Comparison of ENCODE assay signal across 8 mouse cellular contexts in genomic region chr1:179802610-179803512, GRCm38 (mm10). TPM values are rescaled to one million over a fixed set of nuclear protein-coding genes. Genes with fewer than 3 reads are reported as not detected.
DNase-seq lines count a peak whose midpoint lies in the region; ATAC-seq and TF ChIP-seq lines count a peak whose summit lies in the region.

Gene Gm10518 (plus strand): TSS chr1:179803376.

- peak within 1 kb of the TSS; percentile 98 for H3K9ac ChIP-seq in heart, embryonic 12.5 days
- peak within 1 kb of the TSS; percentile 98 for H3K9ac ChIP-seq in kidney, postnatal 0 days (ENCODE audit: low read depth, low read length)
- peak within 1 kb of the TSS; percentile 95 for H3K9ac ChIP-seq in liver, embryonic 12.5 days

- H3K4me3 ChIP-seq in E14TG2a.4 (replicated peaks; ENCODE audit: low read length), result peak within 1 kb of the TSS; percentile 93
- H3K4me3 ChIP-seq in brown adipose tissue, adult 24 weeks (ENCODE audit: insufficient read depth, low read depth, low read length), result peak within 1 kb of the TSS; percentile 87
- peak within 1 kb of the TSS; percentile 98 for H3K4me3 ChIP-seq in heart, embryonic 12.5 days
- peak within 1 kb of the TSS; percentile 92 for H3K4me3 ChIP-seq in kidney, postnatal 0 days (replicated peaks; ENCODE audit: low read depth, low read length)
- H3K4me3 ChIP-seq in liver, embryonic 12.5 days, result peak within 1 kb of the TSS; percentile 89

- H3K4me1 ChIP-seq in E14TG2a.4 (replicated peaks; ENCODE audit: low read depth, low read length), result peaks cover 28% of the 10 kb centered on the region
- no peaks in the 10 kb centered on the region; the same call in 1 of the 2 replicates for H3K4me1 ChIP-seq in brown adipose tissue, adult 24 weeks (ENCODE audit: control insufficient read depth, insufficient read depth, insufficient read length, low read length)
- H3K4me1 ChIP-seq in heart, embryonic 12.5 days (replicated peaks), result peaks cover 14% of the 10 kb centered on the region
- peaks cover 8% of the 10 kb centered on the region for H3K4me1 ChIP-seq in kidney, postnatal 0 days (replicated peaks; ENCODE audit: insufficient read depth, low read length)
- H3K4me1 ChIP-seq in liver, embryonic 12.5 days, result peaks cover 71% of the 10 kb centered on the region

- H3K27me3 ChIP-seq in E14TG2a.4 (ENCODE audit: insufficient read depth, low read length), result no peaks in the 10 kb centered on the region
- no peaks in the 10 kb centered on the region for H3K27me3 ChIP-seq in heart, embryonic 12.5 days (replicated peaks)
- H3K27me3 ChIP-seq in kidney, postnatal 0 days (ENCODE audit: insufficient read depth, low read length), result no peaks in the 10 kb centered on the region
- H3K27me3 ChIP-seq in liver, embryonic 12.5 days (replicated peaks), result no peaks in the 10 kb centered on the region

- no peak for TF ChIP-seq CTCF in E14TG2a.4 (conservative IDR thresholded peaks at IDR 0.05; ENCODE audit: low read length)
- TF ChIP-seq CTCF in kidney, postnatal 0 days (IDR thresholded peaks at IDR 0.05; ENCODE audit: low read depth), result no peak

- DNase-seq in fibroblast of lung, adult 2 months (ENCODE audit: low read depth), result peak; percentile 18
- DNase-seq in kidney, postnatal 0 days (ENCODE audit: low spot score), result peak; percentile 47
- peak; percentile 70 for DNase-seq in neural tube, embryonic 10.5 days (ENCODE audit: extremely low spot score, low spot score)
- peak; percentile 69 for DNase-seq in thymus, postnatal 14 days

- no peaks in the 10 kb centered on the region for H3K9me3 ChIP-seq in E14TG2a.4 (ENCODE audit: low read length)
- H3K9me3 ChIP-seq in heart, embryonic 12.5 days (replicated peaks), result no peaks in the 10 kb centered on the region
- H3K9me3 ChIP-seq in kidney, postnatal 0 days (replicated peaks; ENCODE audit: low read length), result no peaks in the 10 kb centered on the region
- no peaks in the 10 kb centered on the region for H3K9me3 ChIP-seq in liver, embryonic 12.5 days (replicated peaks)

- peak; percentile 79 for ATAC-seq in heart, embryonic 12.5 days (ENCODE audit: insufficient number of reproducible peaks, low FRiP score)
- peak; percentile 67 for ATAC-seq in kidney, postnatal 0 days (replicated peaks; ENCODE audit: low FRiP score, low read depth)
- peak; percentile 71 for ATAC-seq in liver, embryonic 12.5 days

- peak within 1 kb of the TSS; percentile 79 for H3K4me2 ChIP-seq in heart, embryonic 12.5 days
- peak within 1 kb of the TSS; percentile 60 for H3K4me2 ChIP-seq in kidney, postnatal 0 days (ENCODE audit: low read length)
- H3K4me2 ChIP-seq in liver, embryonic 12.5 days, result peak within 1 kb of the TSS; percentile 86

- under 1% methylated on average over 83 of the region's 94 CpGs for WGBS in heart, embryonic 12.5 days
- WGBS in kidney, postnatal 0 days, result under 1% methylated on average over 77 of the region's 94 CpGs
- 2% methylated on average over 89 of the region's 94 CpGs for WGBS in liver, embryonic 12.5 days (ENCODE audit: insufficient replicate concordance)

- H3K36me3 ChIP-seq in E14TG2a.4 (ENCODE audit: insufficient read depth, low read length), result peaks cover 31% of the 10 kb centered on the region
- peaks cover 11% of the 10 kb centered on the region for H3K36me3 ChIP-seq in heart, embryonic 12.5 days
- H3K36me3 ChIP-seq in kidney, postnatal 0 days (ENCODE audit: insufficient read depth, low read length), result peaks cover 5% of the 10 kb centered on the region
- H3K36me3 ChIP-seq in liver, embryonic 12.5 days, result peaks cover 28% of the 10 kb centered on the region

- peak within 1 kb of the TSS; percentile 91 for H3K27ac ChIP-seq in brown adipose tissue, adult 24 weeks (replicated peaks; ENCODE audit: low read depth, low read length)
- peak within 1 kb of the TSS; percentile 98 for H3K27ac ChIP-seq in heart, embryonic 12.5 days (ENCODE audit: poor library complexity, severe bottlenecking)
- peak within 1 kb of the TSS; percentile 99 for H3K27ac ChIP-seq in kidney, postnatal 0 days
- peak within 1 kb of the TSS; percentile 100 for H3K27ac ChIP-seq in liver, embryonic 12.5 days

RNA-seq across cellular contexts. Expression of gene Gm10518, which starts in this region (rescaled TPM):
- not detected in 2 replicates for polyA plus RNA-seq in brown adipose tissue, adult 24 weeks (2012; ENCODE audit: insufficient read depth, insufficient read length, missing spikeins)
- polyA plus RNA-seq in heart, embryonic 12.5 days (2016; fragmentation: Nextera tagmentation; extraction: Ambion mirVana), result 0.26 TPM in 1 of 2 replicates, not detected in the other
- not detected in 2 replicates for polyA plus RNA-seq in kidney, postnatal 0 days (2015; fragmentation: Nextera tagmentation; extraction: Ambion mirVana)
- 0.45 and 0.61 TPM in 2 replicates for polyA plus RNA-seq in liver, embryonic 12.5 days (2016; fragmentation: Nextera tagmentation; extraction: Ambion mirVana)

Comparison
In these comparisons a context has a peak if more than half of its experiments do, and no peak if none do; other contexts are left out.
1. Peak in every context shown above with its lines: DNase-seq, ATAC-seq, H3K4me3 ChIP-seq and H3K27ac ChIP-seq.
2. Peak in ATAC-seq, H3K4me3 ChIP-seq, H3K27ac ChIP-seq, H3K9ac ChIP-seq and H3K4me2 ChIP-seq in heart, embryonic 12.5 days; RNA of the gene not detected or under 1 TPM.
3. Peak in DNase-seq, ATAC-seq, H3K4me3 ChIP-seq, H3K27ac ChIP-seq, H3K9ac ChIP-seq and H3K4me2 ChIP-seq in kidney, postnatal 0 days; RNA of the gene not detected or under 1 TPM.
4. Peak in ATAC-seq, H3K4me3 ChIP-seq, H3K27ac ChIP-seq, H3K9ac ChIP-seq and H3K4me2 ChIP-seq in liver, embryonic 12.5 days; RNA of the gene not detected or under 1 TPM.
5. DNase-seq: peak in every context shown above with its lines; median percentile 70 in neural tube, embryonic 10.5 days; 69 in thymus, postnatal 14 days; 47 in kidney, postnatal 0 days; 18 in fibroblast of lung, adult 2 months.